Mouse (Mus musculus): ENCODE data around the gene Npb. TPM values are rescaled to one million over a fixed set of nuclear protein-coding genes. Genes with fewer than 3 reads are reported as not detected.

Gene Npb
- polyA plus RNA-seq, 1 experiment from 2014 or later = 13.6 TPM

- Histone ChIP-seq H3K9ac (ENCODE audit: low read length) (peak within 1 kb of the TSS; percentile 79), H3K4me2 (ENCODE audit: low read depth, low read length) (peak within 1 kb of the TSS; percentile 71), H3K27ac (ENCODE audit: low read length) (peak within 1 kb of the TSS; percentile 93), H3K27me3 (ENCODE audit: control insufficient read depth, insufficient read depth, low read length) (no peaks in the 10 kb centered on the region), H3K4me3 (ENCODE audit: low read length) (peak within 1 kb of the TSS; percentile 59), H3K4me1 (ENCODE audit: control insufficient read depth, insufficient read depth, low read length) (peaks cover 11% of the 10 kb centered on the region), H3K9me3 (replicated peaks; ENCODE audit: control insufficient read depth, low read length) (no peaks in the 10 kb centered on the region), H3K36me3 (ENCODE audit: control insufficient read depth, insufficient read depth) (no peaks in the 10 kb centered on the region)
- ATAC-seq (replicated peaks; ENCODE audit: extremely low read depth, insufficient read depth, low FRiP score) = peak; percentile 56; the same call in 1 of the 2 replicates
- under 1% methylated on average over 13 of the region's 13 CpGs for WGBS
These were observed 39.8 kb downstream of the Npb start, which contains the start of gene Myadml2 for GRCm38 (mm10) chr11:120648001-120648476. Gene Myadml2 (minus strand): TSS chr11:120648158.

GRCm38 (mm10) chr11:120651872-120652271 lies 43.6 kb downstream of the Npb start:
- peaks cover 6% of the 10 kb centered on the region; the same call in 1 of the 2 replicates for H3K4me1 ChIP-seq (ENCODE audit: control insufficient read depth, insufficient read depth, low read length)
- no peaks in the 10 kb centered on the region for H3K36me3 ChIP-seq (ENCODE audit: control insufficient read depth, insufficient read depth)
- H3K9me3 ChIP-seq (replicated peaks; ENCODE audit: control insufficient read depth, low read length) = no peaks in the 10 kb centered on the region
- no peak overlapping the region for H3K4me2 ChIP-seq (ENCODE audit: low read depth, low read length)
- no peak overlapping the region for H3K27ac ChIP-seq (ENCODE audit: low read length)
- H3K4me3 ChIP-seq (ENCODE audit: low read length) = no peak overlapping the region
- ATAC-seq (replicated peaks; ENCODE audit: extremely low read depth, insufficient read depth, low FRiP score) = no peak
- peaks cover 4% of the 10 kb centered on the region; the same call in 1 of the 2 replicates for H3K27me3 ChIP-seq (ENCODE audit: control insufficient read depth, insufficient read depth, low read length)
- H3K9ac ChIP-seq (ENCODE audit: low read length) = no peak overlapping the region
- WGBS = 77% methylated on average over 3 of the region's 3 CpGs

- peaks cover 31% of the 10 kb centered on the region for H3K27me3 ChIP-seq (ENCODE audit: control insufficient read depth, insufficient read depth, low read length)
- WGBS = 73% methylated on average over 3 of the region's 3 CpGs
These were observed 46.5 kb downstream of the Npb start for GRCm38 (mm10) chr11:120654741-120655140.

GRCm38 (mm10) chr11:120657301-120657700 lies 49.0 kb downstream of the Npb start:
- peaks cover 56% of the 10 kb centered on the region for H3K27me3 ChIP-seq (ENCODE audit: control insufficient read depth, insufficient read depth, low read length)
- H3K4me2 ChIP-seq (ENCODE audit: low read depth, low read length) = no peak overlapping the region
- ATAC-seq (replicated peaks; ENCODE audit: extremely low read depth, insufficient read depth, low FRiP score) = no peak
- no peaks in the 10 kb centered on the region for H3K36me3 ChIP-seq (ENCODE audit: control insufficient read depth, insufficient read depth)
- H3K27ac ChIP-seq (ENCODE audit: low read length) = no peak overlapping the region
- no peak overlapping the region for H3K9ac ChIP-seq (ENCODE audit: low read length)
- no peaks in the 10 kb centered on the region for H3K9me3 ChIP-seq (replicated peaks; ENCODE audit: control insufficient read depth, low read length)
- H3K4me1 ChIP-seq (ENCODE audit: control insufficient read depth, insufficient read depth, low read length) = peaks cover 17% of the 10 kb centered on the region
- H3K4me3 ChIP-seq (ENCODE audit: low read length) = no peak overlapping the region
- 80% methylated on average over 4 of the region's 4 CpGs for WGBS

More at GRCm38 (mm10) chr11:120654741-120655140, 46.5 kb downstream of the Npb start:
- Histone ChIP-seq H3K4me3 (ENCODE audit: low read length) (no peak overlapping the region), H3K9me3 (replicated peaks; ENCODE audit: control insufficient read depth, low read length) (no peaks in the 10 kb centered on the region), H3K27ac (ENCODE audit: low read length) (no peak overlapping the region), H3K4me1 (ENCODE audit: control insufficient read depth, insufficient read depth, low read length) (peaks cover 9% of the 10 kb centered on the region), H3K4me2 (ENCODE audit: low read depth, low read length) (no peak overlapping the region), H3K36me3 (ENCODE audit: control insufficient read depth, insufficient read depth) (no peaks in the 10 kb centered on the region), H3K9ac (ENCODE audit: low read length) (no peak overlapping the region)
- no peak for ATAC-seq (replicated peaks; ENCODE audit: extremely low read depth, insufficient read depth, low FRiP score)

Small RNAs within 50 kb of the gene (microRNA-seq; reads per million reads assigned to microRNA genes)
- 0.59 reads per million for gene Mir6936

Other genes starting within 250 kb of the Npb start
- gene Fscn2, start 246.9 kb upstream of the Npb start, polyA plus RNA-seq (2015; fragmentation: Nextera tagmentation; extraction: Ambion mirVana) = 0.71 and 0.91 TPM in 2 replicates
- 28.8 and 37.3 TPM in 2 replicates for gene Faap100, start 229.7 kb upstream of the Npb start, polyA plus RNA-seq (2015; fragmentation: Nextera tagmentation; extraction: Ambion mirVana)
- gene Nploc4, start 170.8 kb upstream of the Npb start, polyA plus RNA-seq (2015; fragmentation: Nextera tagmentation; extraction: Ambion mirVana) = 26.7 and 27.7 TPM in 2 replicates
- gene Tspan10, start 165.8 kb upstream of the Npb start, polyA plus RNA-seq (2015; fragmentation: Nextera tagmentation; extraction: Ambion mirVana) = 0.09 TPM in 1 of 2 replicates, not detected in the other
- 0.28 and 0.29 TPM in 2 replicates for gene Pde6g, start 155.0 kb upstream of the Npb start, polyA plus RNA-seq (2015; fragmentation: Nextera tagmentation; extraction: Ambion mirVana)
- gene Oxld1, start 150.4 kb upstream of the Npb start, polyA plus RNA-seq (2015; fragmentation: Nextera tagmentation; extraction: Ambion mirVana) = 23.2 and 23.5 TPM in 2 replicates
- gene Ccdc137, start 150.4 kb upstream of the Npb start, polyA plus RNA-seq (2015; fragmentation: Nextera tagmentation; extraction: Ambion mirVana) = 25.4 and 27.4 TPM in 2 replicates
- gene Arl16, start 140.9 kb upstream of the Npb start, polyA plus RNA-seq (2015; fragmentation: Nextera tagmentation; extraction: Ambion mirVana) = 33.6 and 34.2 TPM in 2 replicates
- 247 and 252 TPM in 2 replicates for gene Mrpl12, start 123.9 kb upstream of the Npb start, polyA plus RNA-seq (2015; fragmentation: Nextera tagmentation; extraction: Ambion mirVana)
- 39.6 and 43.9 TPM in 2 replicates for gene Slc25a10, start 116.6 kb upstream of the Npb start, polyA plus RNA-seq (2015; fragmentation: Nextera tagmentation; extraction: Ambion mirVana)
- 1.4 and 2.7 TPM in 2 replicates for gene Gcgr, start 77.8 kb upstream of the Npb start, polyA plus RNA-seq (2015; fragmentation: Nextera tagmentation; extraction: Ambion mirVana)
- gene Mcrip1, start 58.8 kb upstream of the Npb start, polyA plus RNA-seq (2015; fragmentation: Nextera tagmentation; extraction: Ambion mirVana) = 134 and 139 TPM in 2 replicates
- 3.3 and 8.5 TPM in 2 replicates for gene Ppp1r27, start 57.3 kb upstream of the Npb start, polyA plus RNA-seq (2015; fragmentation: Nextera tagmentation; extraction: Ambion mirVana)
- gene P4hb, start 35.2 kb upstream of the Npb start, polyA plus RNA-seq (2015; fragmentation: Nextera tagmentation; extraction: Ambion mirVana) = 435 and 437 TPM in 2 replicates
- 435 and 439 TPM in 2 replicates for gene Arhgdia, start 26.9 kb upstream of the Npb start, polyA plus RNA-seq (2015; fragmentation: Nextera tagmentation; extraction: Ambion mirVana)
- 223 and 229 TPM in 2 replicates for gene Alyref, start 10.1 kb upstream of the Npb start, polyA plus RNA-seq (2015; fragmentation: Nextera tagmentation; extraction: Ambion mirVana)
- 179 and 193 TPM in 2 replicates for gene Anapc11, start 10.1 kb upstream of the Npb start, polyA plus RNA-seq (2015; fragmentation: Nextera tagmentation; extraction: Ambion mirVana)
- gene Pcyt2, start 9.5 kb downstream of the Npb start, polyA plus RNA-seq (2015; fragmentation: Nextera tagmentation; extraction: Ambion mirVana) = 109 and 117 TPM in 2 replicates
- gene Sirt7, start 16.8 kb downstream of the Npb start, polyA plus RNA-seq (2015; fragmentation: Nextera tagmentation; extraction: Ambion mirVana) = 21.1 and 28.1 TPM in 2 replicates
- 14.7 and 19.1 TPM in 2 replicates for gene Mafg, start 25.1 kb downstream of the Npb start, polyA plus RNA-seq (2015; fragmentation: Nextera tagmentation; extraction: Ambion mirVana)
- 15.2 and 18.5 TPM in 2 replicates for gene Pycr1, start 35.3 kb downstream of the Npb start, polyA plus RNA-seq (2015; fragmentation: Nextera tagmentation; extraction: Ambion mirVana)
- 17.0 and 19.5 TPM in 2 replicates for gene Myadml2, start 39.7 kb downstream of the Npb start, polyA plus RNA-seq (2015; fragmentation: Nextera tagmentation; extraction: Ambion mirVana)
- gene Notum, start 52.7 kb downstream of the Npb start, polyA plus RNA-seq (2015; fragmentation: Nextera tagmentation; extraction: Ambion mirVana) = 0.20 and 1.00 TPM in 2 replicates
- gene Aspscr1, start 64.5 kb downstream of the Npb start, polyA plus RNA-seq (2015; fragmentation: Nextera tagmentation; extraction: Ambion mirVana) = 105 and 109 TPM in 2 replicates
- 107 and 112 TPM in 2 replicates for gene Cenpx, start 105.3 kb downstream of the Npb start, polyA plus RNA-seq (2015; fragmentation: Nextera tagmentation; extraction: Ambion mirVana)
- 34.1 and 34.8 TPM in 2 replicates for gene Lrrc45, start 105.4 kb downstream of the Npb start, polyA plus RNA-seq (2015; fragmentation: Nextera tagmentation; extraction: Ambion mirVana)
- 8.7 and 10.6 TPM in 2 replicates for gene Rac3, start 113.0 kb downstream of the Npb start, polyA plus RNA-seq (2015; fragmentation: Nextera tagmentation; extraction: Ambion mirVana)
- gene Dcxr, start 118.8 kb downstream of the Npb start, polyA plus RNA-seq (2015; fragmentation: Nextera tagmentation; extraction: Ambion mirVana) = 15.3 and 17.1 TPM in 2 replicates
- 54.8 and 59.4 TPM in 2 replicates for gene Cbr2, start 123.6 kb downstream of the Npb start, polyA plus RNA-seq (2015; fragmentation: Nextera tagmentation; extraction: Ambion mirVana)
- 1.3 and 6.9 TPM in 2 replicates for gene Hmga1b, start 154.3 kb downstream of the Npb start, polyA plus RNA-seq (2015; fragmentation: Nextera tagmentation; extraction: Ambion mirVana)
- 27.8 and 28.4 TPM in 2 replicates for gene Rfng, start 175.7 kb downstream of the Npb start, polyA plus RNA-seq (2015; fragmentation: Nextera tagmentation; extraction: Ambion mirVana)
- gene Gps1, start 175.8 kb downstream of the Npb start, polyA plus RNA-seq (2015; fragmentation: Nextera tagmentation; extraction: Ambion mirVana) = 124 and 135 TPM in 2 replicates
- 44.7 and 49.7 TPM in 2 replicates for gene Dus1l, start 187.9 kb downstream of the Npb start, polyA plus RNA-seq (2015; fragmentation: Nextera tagmentation; extraction: Ambion mirVana)
- 24.9 and 28.7 TPM in 2 replicates for gene Fasn, start 216.1 kb downstream of the Npb start, polyA plus RNA-seq (2015; fragmentation: Nextera tagmentation; extraction: Ambion mirVana)

All from heart, embryonic 16.5 days (tissue).